Mouse (Mus musculus) embryonic facial prominence, embryonic 11.5 days (tissue): Measurements from ENCODE around the gene Nr1i3. TPM values are rescaled to one million over a fixed set of nuclear protein-coding genes. Genes with fewer than 3 reads are reported as not detected.

ENCODE experiments used
- ATAC-seq: fragments of 200-750 bp; cut with Nextera tagmentation; replicated peaks from 2 replicates; pipeline ENCODE4 v1.8.0; 2017; ENCODE audit warnings: low read depth; ENCODE audit not compliant: insufficient number of reproducible peaks, low FRiP score, low TSS enrichment
- DNase-seq: peaks from one replicate; pipeline ENCODE4 v3.0.0-alpha.2; 2015; ENCODE audit warnings: low spot score
- H3K27ac ChIP-seq: fragments of 300-500 bp; sonication (generic); replicated peaks from 2 replicates; pipeline ENCODE4 v1.5.1; 2014; ENCODE audit warnings: mild to moderate bottlenecking, low read depth, low read length, control low read depth
- H3K27me3 ChIP-seq: fragments of 300-500 bp; sonication (generic); 2 replicates; pipeline ENCODE4 v1.6.1; 2014; ENCODE audit warnings: mild to moderate bottlenecking, low read length, moderate library complexity, mixed read lengths; ENCODE audit not compliant: control insufficient read depth, insufficient read depth
- H3K36me3 ChIP-seq: fragments of 300-500 bp; sonication (generic); replicated peaks from 2 replicates; pipeline ENCODE4 v1.6.1; 2014; ENCODE audit warnings: low read depth, mild to moderate bottlenecking, low read length, moderate library complexity, mixed read lengths; ENCODE audit not compliant: control insufficient read depth, insufficient read depth
- H3K4me1 ChIP-seq: fragments of 300-500 bp; sonication (generic); 2 replicates; pipeline ENCODE4 v1.6.1; 2014; ENCODE audit warnings: low read length, mixed read lengths; ENCODE audit not compliant: control insufficient read depth, insufficient read depth
- H3K4me2 ChIP-seq: fragments of 300-500 bp; sonication (generic); 2 replicates; pipeline ENCODE4 v1.6.1; 2014; ENCODE audit warnings: low read depth, mild to moderate bottlenecking, control low read depth, low read length, moderate library complexity
- H3K4me3 ChIP-seq: fragments of 300-500 bp; sonication (generic); 2 replicates; pipeline ENCODE4 v1.5.1; 2014; ENCODE audit warnings: low read depth, low read length, control low read depth
- H3K9ac ChIP-seq: fragments of 300-500 bp; sonication (generic); replicated peaks from 2 replicates; pipeline ENCODE4 v1.6.1; 2014; ENCODE audit warnings: mild to moderate bottlenecking, control low read depth, low read length
- H3K9me3 ChIP-seq: fragments of 300-500 bp; sonication (generic); replicated peaks from 2 replicates; pipeline ENCODE4 v1.6.1; 2016; ENCODE audit warnings: mild to moderate bottlenecking, low read length, inconsistent platforms, mixed read lengths; ENCODE audit not compliant: control insufficient read depth
- whole genome bisulfite sequencing: fragments of 180-500 bp; shearing (Covaris S2); extraction: QIAGEN DNeasy Blood & Tissue Kit; methylation state at CpG from one replicate; pipeline ENCODE4 v1.1.7; 2014; 5-methylcytosine and 5-hydroxymethylcytosine counted together
- polyA plus RNA-seq: library from polyadenylated mRNA; unstranded; fragments of >200 nt; fragmentation: Nextera tagmentation; extraction: Ambion mirVana; gene quantifications from 2 replicates; pipeline ENCODE4 v1.2.1, GENCODE M21; 2014

Nr1i3 gene
- polyA plus RNA-seq, 1 experiment from 2014 or later = 0.22 TPM

- Histone ChIP-seq H3K4me1 (peaks cover 10% of the 10 kb centered on the region), H3K9me3 (no peaks in the 10 kb centered on the region), H3K4me3 (no peak overlapping the region), H3K9ac (no peak overlapping the region), H3K27me3 (peaks cover 36% of the 10 kb centered on the region), H3K36me3 (no peaks in the 10 kb centered on the region), H3K27ac (no peak overlapping the region), H3K4me2 (no peak overlapping the region)
- WGBS = 50% methylated on average over 10 of the region's 10 CpGs
- DNase-seq (no peak), ATAC-seq (no peak)
These were observed 21.5 kb upstream of the Nr1i3 start for GRCm38 (mm10) chr1:171192283-171192682.

DNA sequence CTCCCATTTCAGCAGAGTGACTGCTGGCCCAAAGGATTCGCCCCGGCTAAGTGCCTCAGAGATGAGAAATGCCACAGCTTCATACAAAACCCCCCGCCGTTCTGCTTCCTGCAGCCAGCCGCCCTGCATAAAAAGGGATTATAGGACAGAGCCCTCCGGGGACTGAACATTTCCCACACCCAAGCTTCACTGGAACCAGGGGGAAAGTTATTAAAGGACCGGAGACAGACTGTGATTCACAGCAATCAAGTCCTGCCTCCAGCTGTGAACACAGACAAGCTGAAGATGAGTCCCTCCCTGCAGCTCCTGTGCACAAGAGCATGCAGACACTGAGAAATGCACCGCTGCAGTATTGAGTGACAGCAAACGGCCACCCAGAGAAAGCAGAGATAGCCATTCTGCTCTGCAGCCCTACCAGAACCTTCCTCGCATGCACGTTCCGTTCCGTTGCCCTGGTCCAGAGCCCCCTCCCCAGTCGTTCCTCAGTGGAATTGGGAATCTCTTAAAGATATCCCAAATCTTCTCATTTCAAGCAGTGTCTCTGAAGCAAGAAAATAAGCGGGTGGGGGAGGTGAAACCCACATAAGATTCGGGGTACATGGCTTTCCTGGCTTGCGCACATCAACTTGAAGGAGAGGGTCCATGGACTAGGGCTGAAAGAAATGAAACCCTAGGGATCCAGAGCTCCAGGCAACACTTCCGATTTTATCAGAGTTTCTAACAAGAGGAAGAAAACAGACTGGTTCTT is 20.5 kb upstream of the Nr1i3 start:
- Histone ChIP-seq H3K4me1 (peaks cover 10% of the 10 kb centered on the region), H3K4me2 (peak overlapping the region; percentile 27), H3K4me3 (no peak overlapping the region), H3K36me3 (no peaks in the 10 kb centered on the region), H3K9ac (no peak overlapping the region), H3K9me3 (no peaks in the 10 kb centered on the region), H3K27ac (no peak overlapping the region), H3K27me3 (peaks cover 36% of the 10 kb centered on the region)
- no peak for ATAC-seq
- DNase-seq = no peak
- WGBS = 2% methylated on average over 18 of the region's 18 CpGs

GRCm38 (mm10) chr1:171193911-171194830 is 19.6 kb upstream of the Nr1i3 start:
- no peak for ATAC-seq
- Histone ChIP-seq H3K4me3 (no peak overlapping the region), H3K4me2 (no peak overlapping the region), H3K36me3 (no peaks in the 10 kb centered on the region), H3K27ac (no peak overlapping the region), H3K9me3 (no peaks in the 10 kb centered on the region), H3K27me3 (peaks cover 36% of the 10 kb centered on the region), H3K4me1 (peaks cover 10% of the 10 kb centered on the region), H3K9ac (no peak overlapping the region)
- DNase-seq = no peak
- WGBS = 21% methylated on average over 11 of the region's 11 CpGs

- Histone ChIP-seq H3K27me3 (peaks cover 36% of the 10 kb centered on the region), H3K27ac (no peak overlapping the region), H3K9ac (peak overlapping the region; percentile 32), H3K4me1 (peaks cover 7% of the 10 kb centered on the region), H3K9me3 (no peaks in the 10 kb centered on the region), H3K4me2 (peak overlapping the region; percentile 97), H3K36me3 (no peaks in the 10 kb centered on the region), H3K4me3 (peak overlapping the region; percentile 54)
- no peak for DNase-seq
- no peak for ATAC-seq
- 5% methylated on average over 20 of the region's 20 CpGs for WGBS
These were observed 18.5 kb upstream of the Nr1i3 start for GRCm38 (mm10) chr1:171195046-171195822.

- H3K9me3 ChIP-seq = no peaks in the 10 kb centered on the region
- 0% methylated on average over 33 of the region's 33 CpGs for WGBS
- peak within 1 kb of the TSS; percentile 32 for H3K9ac ChIP-seq
- H3K27me3 ChIP-seq = peaks cover 36% of the 10 kb centered on the region
- peak within 1 kb of the TSS; percentile 54 for H3K4me3 ChIP-seq
- ATAC-seq = peak; percentile 70; the same call in 1 of the 2 replicates
- peak; percentile 76 for DNase-seq
- peak within 1 kb of the TSS; percentile 97 for H3K4me2 ChIP-seq
- no peak within 1 kb of the TSS for H3K27ac ChIP-seq
- no peaks in the 10 kb centered on the region for H3K36me3 ChIP-seq
- H3K4me1 ChIP-seq = peaks cover 7% of the 10 kb centered on the region
These were observed 17.8 kb upstream of the Nr1i3 start, which contains the start of gene Pcp4l1 for GRCm38 (mm10) chr1:171195887-171196397. TSS of gene Pcp4l1 (minus strand) at chr1:171196268.

- Histone ChIP-seq H3K9me3 (no peaks in the 10 kb centered on the region), H3K27ac (no peak overlapping the region), H3K4me3 (no peak overlapping the region), H3K36me3 (no peaks in the 10 kb centered on the region), H3K4me2 (no peak overlapping the region), H3K4me1 (peaks cover 5% of the 10 kb centered on the region; the same call in 1 of the 2 replicates), H3K9ac (no peak overlapping the region), H3K27me3 (peaks cover 20% of the 10 kb centered on the region)
- WGBS = 59% methylated on average over 1 of the region's 1 CpGs
- no peak for ATAC-seq
- DNase-seq = no peak
These were observed 14.2 kb upstream of the Nr1i3 start for GRCm38 (mm10) chr1:171199532-171199931.

GRCm38 (mm10) chr1:171200769-171201168 is 13.0 kb upstream of the Nr1i3 start:
- 90% methylated on average over 1 of the region's 1 CpGs for WGBS
- no peak for ATAC-seq
- H3K4me2 ChIP-seq = no peak overlapping the region
- peaks cover 8% of the 10 kb centered on the region for H3K27me3 ChIP-seq
- no peak for DNase-seq
- no peak overlapping the region for H3K4me3 ChIP-seq
- no peak overlapping the region for H3K27ac ChIP-seq
- no peaks in the 10 kb centered on the region for H3K36me3 ChIP-seq
- H3K9me3 ChIP-seq = no peaks in the 10 kb centered on the region
- H3K4me1 ChIP-seq = peaks cover 3% of the 10 kb centered on the region; the same call in 1 of the 2 replicates
- H3K9ac ChIP-seq = no peak overlapping the region
